Mouse (Mus musculus) megakaryocyte, adult 5-6 weeks (primary cell): Measurements from ENCODE around the gene Ccl21b. TPM values are rescaled to one million over a fixed set of nuclear protein-coding genes. Genes with fewer than 3 reads are reported as not detected.
"Not testable (repeated sequence)": the region's sequence is repeated elsewhere in the genome, so short reads cannot be mapped to it uniquely, and the experiment has no call there.

Experiments
- ATAC-seq: 2 replicates; pipeline ENCODE4 v1.8.0; 2016; ENCODE audit warnings: mild to moderate bottlenecking, inconsistent platforms; ENCODE audit not compliant: poor library complexity, severe bottlenecking
- total RNA-seq, 2 experiments: library from RNA; stranded (forward) in 1 of 2; stranded (reverse) in 1 of 2; fragments of 153-499, 151-499 nt in 1 of 2; fragments of 221-1000, 200-1000 nt in 1 of 2; gene quantifications; 2 replicates each; pipeline versions ENCODE4 v1.2.3 to v1.2.4; 2015 to 2017

The Ccl21b gene
- total RNA-seq (2015) (not detected in 2 replicates), total RNA-seq (2017) (not detected in 2 replicates)

- ATAC-seq, result not testable (repeated sequence)
These were observed at the start of gene Ccl21b for GRCm38 (mm10) chr4:42255467-42255866. Ccl21b (plus strand) TSS chr4:42255767.

- not testable (repeated sequence) for ATAC-seq
These were observed 15.2 kb upstream of the Ccl21b start, which contains the start of gene Gm10600 for GRCm38 (mm10) chr4:42240339-42240738. Gm10600 (plus strand) TSS chr4:42240639.

GRCm38 (mm10) chr4:42293967-42294366, 38.4 kb downstream of the Ccl21b start, which contains the start of gene Gm21953:
Gm21953 (plus strand) TSS chr4:42294267.
- ATAC-seq, result not testable (repeated sequence)

Other genes starting within 250 kb of the Ccl21b start
- gene Gm21093, start 221.0 kb upstream of the Ccl21b start, total RNA-seq (2015), result not detected in 2 replicates
- not detected in 2 replicates for gene Gm21093, start 221.0 kb upstream of the Ccl21b start, total RNA-seq (2017)
- not detected in 2 replicates for gene Gm3893, start 164.6 kb upstream of the Ccl21b start, total RNA-seq (2015)
- gene Gm3893, start 164.6 kb upstream of the Ccl21b start, total RNA-seq (2017), result not detected in 2 replicates
- not detected in 2 replicates for gene Gm13304, start 140.9 kb upstream of the Ccl21b start, total RNA-seq (2015)
- gene Gm13304, start 140.9 kb upstream of the Ccl21b start, total RNA-seq (2017), result not detected in 2 replicates
- gene Gm13306, start 102.3 kb upstream of the Ccl21b start, total RNA-seq (2015), result not detected in 2 replicates
- gene Gm13306, start 102.3 kb upstream of the Ccl21b start, total RNA-seq (2017), result not detected in 2 replicates
- 0.36 TPM in 1 of 2 replicates, not detected in the other for gene Gm13305, start 87.2 kb upstream of the Ccl21b start, total RNA-seq (2015)
- 1.1 TPM in 1 of 2 replicates, not detected in the other for gene Gm13305, start 87.2 kb upstream of the Ccl21b start, total RNA-seq (2017)
- gene Gm10600, start 15.1 kb upstream of the Ccl21b start, total RNA-seq (2015), result not detected in 2 replicates
- gene Gm10600, start 15.1 kb upstream of the Ccl21b start, total RNA-seq (2017), result not detected in 2 replicates
- not detected in 2 replicates for gene Gm21953, start 38.5 kb downstream of the Ccl21b start, total RNA-seq (2015)
- not detected in 2 replicates for gene Gm21953, start 38.5 kb downstream of the Ccl21b start, total RNA-seq (2017)
- gene Fam205a3, start 62.6 kb downstream of the Ccl21b start, total RNA-seq (2015), result 0.09 TPM in 1 of 2 replicates, not detected in the other
- gene Fam205a3, start 62.6 kb downstream of the Ccl21b start, total RNA-seq (2017), result not detected in 2 replicates
- gene Gm21586, start 183.6 kb downstream of the Ccl21b start, total RNA-seq (2015), result not detected in 2 replicates
- not detected in 2 replicates for gene Gm21586, start 183.6 kb downstream of the Ccl21b start, total RNA-seq (2017)
- gene Gm2163, start 211.0 kb downstream of the Ccl21b start, total RNA-seq (2015), result not detected in 2 replicates
- 0.16 TPM in 1 of 2 replicates, not detected in the other for gene Gm2163, start 211.0 kb downstream of the Ccl21b start, total RNA-seq (2017)